Mouse (Mus musculus) adrenal gland, adult 18-20 months (tissue): ENCODE measurements around the gene Kazald1. TPM values are rescaled to one million over a fixed set of nuclear protein-coding genes. Genes with fewer than 3 reads are reported as not detected.

ENCODE experiments used
- total RNA-seq, 2 experiments: library from RNA; stranded (reverse); gene quantifications; 1 replicate in 1 of 2; 2 replicates in 1 of 2; pipeline ENCODE4 v1.2.3; 2021

The Kazald1 gene
- total RNA-seq, 2 experiments from 2014 or later: 5.2 to 7.4 TPM

Other genes with a start within 250 kb of the Kazald1 start
- 10 to 100 TPM; 20.9 to 21.8 TPM for gene Slf2, start 144.1 kb upstream of the Kazald1 start, total RNA-seq
- 1 to 10 TPM; 4.1 to 5.5 TPM for gene Sema4g, start 86.1 kb upstream of the Kazald1 start, total RNA-seq
- 10 to 100 TPM; 24.7 to 30.5 TPM for gene Twnk, start 69.6 kb upstream of the Kazald1 start, total RNA-seq
- gene Mrpl43, start 68.8 kb upstream of the Kazald1 start, total RNA-seq: 10 to 100 TPM; 45.2 to 48.3 TPM
- gene Lzts2, start 60.8 kb upstream of the Kazald1 start, total RNA-seq: 10 to 100 TPM; 70.6 to 72.7 TPM
- under 1 TPM; 0.13 to 0.48 TPM for gene Pdzd7, start 29.5 kb upstream of the Kazald1 start, total RNA-seq
- 10 to 100 TPM; 50.1 to 51.8 TPM for gene Sfxn3, start 27.7 kb upstream of the Kazald1 start, total RNA-seq
- not detected for gene Tlx1, start 75.4 kb downstream of the Kazald1 start, total RNA-seq
- gene Lbx1, start 160.6 kb downstream of the Kazald1 start, total RNA-seq: under 1 TPM in 1 of 2 experiments, not detected in 1; 0.22 TPM